Mouse (Mus musculus): Measurements from ENCODE around the gene Src. TPM values are rescaled to one million over a fixed set of nuclear protein-coding genes. Genes with fewer than 3 reads are reported as not detected.
"Not testable (repeated sequence)": the region's sequence is repeated elsewhere in the genome, so short reads cannot be mapped to it uniquely, and the experiment has no call there.

Gene Src
- total RNA-seq (2021) = 1 to 10 TPM; 3.4 to 4.9 TPM

DNA sequence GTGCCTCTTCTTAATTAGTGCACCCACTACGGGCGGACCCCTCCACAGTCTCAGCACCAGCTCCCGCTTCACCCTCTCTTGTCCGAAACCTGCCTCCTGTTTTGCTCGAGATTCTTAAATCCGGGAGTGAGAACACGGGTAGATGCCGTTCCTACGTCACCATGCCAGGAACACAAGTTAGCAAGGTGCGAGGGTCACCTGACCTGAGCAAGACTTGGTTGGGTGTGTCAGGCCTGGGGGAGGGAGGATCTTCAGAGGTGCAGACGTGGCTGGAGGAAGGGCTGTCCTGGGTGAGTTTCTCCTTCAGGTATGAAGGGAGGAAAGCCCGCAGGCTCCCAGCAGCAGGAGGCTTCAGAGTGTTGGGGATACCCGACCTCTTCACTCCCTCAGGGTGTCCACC, at the start of gene Src:
TSS of gene Src (plus strand) at position 239 of the 400 bp plus-strand sequence.
- DNase-seq = no peak
- intact Hi-C loops (cut with DNase I) = no loop called here

DNA sequence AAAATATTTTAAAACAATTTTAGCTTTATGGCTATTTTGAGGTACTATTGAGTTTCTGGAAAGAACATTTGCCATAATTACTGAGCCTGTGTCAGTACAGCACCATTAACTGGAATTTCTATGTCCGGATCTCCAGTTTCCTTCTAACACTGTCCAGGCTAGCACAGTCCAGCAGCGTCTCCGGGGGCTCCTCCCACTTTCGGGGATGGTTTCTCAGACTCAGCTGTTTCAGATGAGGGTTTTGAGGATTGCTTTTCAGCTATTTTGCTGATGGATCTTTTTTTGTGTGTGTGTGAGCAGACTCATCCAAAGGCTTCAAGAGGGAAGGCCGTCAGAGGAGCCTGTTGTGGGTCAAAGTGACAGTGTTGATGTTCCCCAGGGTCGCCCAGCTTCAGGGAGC, 46.5 kb upstream of the Src start:
- intact Hi-C loops (cut with DNase I) = no loop called here
- DNase-seq = no peak

DNA sequence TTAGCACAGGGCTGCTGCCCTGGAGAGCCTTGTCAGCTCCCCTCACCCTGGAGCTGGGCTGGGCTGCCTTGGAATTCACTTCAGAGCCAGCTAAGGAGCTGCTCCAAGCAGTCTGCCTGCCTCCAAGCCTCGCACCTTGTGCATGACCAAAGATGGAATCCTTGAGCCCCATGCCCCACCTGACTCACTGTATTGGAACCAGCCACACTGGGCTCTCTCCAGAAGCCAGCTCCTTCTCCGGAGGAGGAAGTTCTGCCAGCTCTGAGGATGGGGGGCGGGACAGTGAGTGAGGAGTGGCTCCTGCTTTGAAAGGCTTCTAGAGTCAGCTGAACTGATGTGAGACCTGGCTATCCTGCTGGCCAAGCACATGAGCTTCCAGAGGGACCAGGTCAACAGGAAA, 44.6 kb upstream of the Src start:
- peak; percentile 12 to 24 for DNase-seq

DNA sequence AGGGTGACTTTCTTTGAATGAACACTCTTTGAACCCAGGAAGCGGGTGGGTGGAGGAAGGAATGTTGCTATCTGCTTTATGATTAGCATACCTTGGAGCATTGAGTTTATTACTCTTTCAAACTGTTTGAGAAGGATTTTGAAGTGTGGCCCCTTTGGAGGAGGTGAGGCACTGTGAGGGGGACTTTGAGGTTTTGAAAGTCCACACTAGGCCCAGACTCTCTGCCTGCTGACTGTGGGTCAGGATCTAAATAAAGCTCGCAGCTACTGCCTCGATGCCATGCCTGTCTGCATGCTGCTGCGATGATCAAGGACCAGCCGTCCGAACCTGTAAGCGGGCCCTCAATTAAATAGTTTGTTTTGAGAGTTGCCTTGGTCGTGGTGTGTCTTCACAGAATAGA, 43.2 kb upstream of the Src start:
- intact Hi-C loops (cut with DNase I) = no loop called here
- no peak for DNase-seq

More for the DNA sequence above, 44.6 kb upstream of the Src start:
- intact Hi-C loops (cut with DNase I) = no loop called here

DNA sequence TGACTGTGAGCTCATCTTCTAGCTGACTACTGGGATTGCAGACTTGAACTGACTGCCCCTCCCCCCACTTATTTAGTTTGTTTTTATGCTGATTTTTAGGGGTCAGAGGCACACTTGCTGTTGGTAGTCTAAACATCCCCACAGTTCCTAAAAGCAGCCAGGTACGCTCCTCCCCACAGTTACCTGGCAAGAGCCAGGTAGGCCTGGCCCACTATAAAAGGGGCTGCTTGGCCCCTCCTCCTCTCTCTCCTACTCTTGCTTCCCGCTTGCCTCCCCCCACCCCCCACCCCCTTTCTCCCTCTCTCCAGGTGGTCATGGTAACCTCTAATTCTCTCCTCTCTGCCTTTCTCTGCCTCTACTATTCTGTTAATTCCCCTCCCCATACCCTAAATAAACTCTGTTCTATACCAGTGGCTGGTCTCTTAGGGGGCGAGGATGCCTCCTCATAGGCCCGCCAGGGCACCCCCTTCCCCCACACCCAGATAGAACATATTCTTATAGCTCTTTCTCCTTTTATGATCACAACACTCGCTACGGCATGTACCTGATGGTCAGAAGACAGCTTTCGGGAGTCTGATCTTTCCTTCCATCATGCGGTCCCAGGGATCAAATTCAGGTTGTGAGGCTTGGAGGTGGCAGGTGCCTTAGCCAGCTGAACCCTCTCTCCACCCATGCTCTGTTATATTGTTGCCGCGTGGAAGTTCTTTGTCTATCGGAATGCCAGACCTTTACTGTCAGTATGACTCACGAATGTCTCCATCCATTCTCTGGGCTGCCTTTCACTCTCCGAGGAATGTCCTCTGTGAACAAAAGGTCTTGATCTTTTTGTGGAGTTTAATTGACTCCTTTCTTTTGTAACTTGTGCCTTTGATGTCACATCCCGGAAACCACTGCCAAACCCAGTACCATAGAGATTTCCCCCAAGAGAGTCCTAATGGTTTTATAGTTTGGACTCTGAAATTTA, 42.2 kb upstream of the Src start:
- no peak for DNase-seq
- intact Hi-C loops (cut with DNase I) = no loop called here

DNA sequence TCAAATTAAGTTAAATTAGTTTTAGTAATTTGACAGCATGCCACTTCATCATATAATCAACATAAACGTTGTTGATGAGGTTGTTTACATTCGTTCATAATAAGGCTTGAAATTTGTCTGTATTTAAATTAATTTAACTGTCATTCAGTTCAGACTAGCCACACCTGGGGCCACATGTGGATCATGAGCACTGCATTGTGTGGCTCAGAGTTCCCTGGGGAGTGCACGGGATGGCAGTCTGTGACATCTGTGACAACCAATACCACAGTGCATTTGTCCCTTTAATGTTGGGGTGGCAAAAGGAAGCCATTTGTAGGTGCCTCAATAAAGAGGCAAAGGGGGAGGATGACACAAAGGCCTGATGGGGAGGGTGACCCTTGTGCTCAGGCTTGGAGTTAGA, 41.2 kb upstream of the Src start:
- intact Hi-C loops (cut with DNase I) = no loop called here
- DNase-seq = no peak

DNA sequence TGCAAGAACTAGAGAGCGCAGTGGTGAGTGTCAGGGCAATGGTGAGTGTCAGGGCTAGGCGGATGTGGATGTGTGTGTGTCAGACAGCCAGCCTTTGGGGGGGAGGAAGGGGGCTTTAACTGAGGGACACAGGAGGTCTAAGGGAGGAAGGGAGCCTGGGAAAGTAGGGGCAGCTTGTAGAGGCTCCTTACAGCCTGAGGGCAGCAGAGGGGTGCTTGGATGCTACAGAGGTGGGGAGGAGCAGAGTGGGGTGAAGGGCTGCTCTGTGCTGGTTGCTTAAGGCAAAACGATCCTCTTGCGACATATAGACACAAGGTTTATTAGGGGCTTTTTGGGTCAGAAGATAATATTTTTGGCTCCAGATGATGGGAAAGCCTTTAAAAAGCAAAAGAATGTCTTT, 33.4 kb upstream of the Src start:
- no peak for DNase-seq
- intact Hi-C loops (cut with DNase I) = no loop called here

DNA sequence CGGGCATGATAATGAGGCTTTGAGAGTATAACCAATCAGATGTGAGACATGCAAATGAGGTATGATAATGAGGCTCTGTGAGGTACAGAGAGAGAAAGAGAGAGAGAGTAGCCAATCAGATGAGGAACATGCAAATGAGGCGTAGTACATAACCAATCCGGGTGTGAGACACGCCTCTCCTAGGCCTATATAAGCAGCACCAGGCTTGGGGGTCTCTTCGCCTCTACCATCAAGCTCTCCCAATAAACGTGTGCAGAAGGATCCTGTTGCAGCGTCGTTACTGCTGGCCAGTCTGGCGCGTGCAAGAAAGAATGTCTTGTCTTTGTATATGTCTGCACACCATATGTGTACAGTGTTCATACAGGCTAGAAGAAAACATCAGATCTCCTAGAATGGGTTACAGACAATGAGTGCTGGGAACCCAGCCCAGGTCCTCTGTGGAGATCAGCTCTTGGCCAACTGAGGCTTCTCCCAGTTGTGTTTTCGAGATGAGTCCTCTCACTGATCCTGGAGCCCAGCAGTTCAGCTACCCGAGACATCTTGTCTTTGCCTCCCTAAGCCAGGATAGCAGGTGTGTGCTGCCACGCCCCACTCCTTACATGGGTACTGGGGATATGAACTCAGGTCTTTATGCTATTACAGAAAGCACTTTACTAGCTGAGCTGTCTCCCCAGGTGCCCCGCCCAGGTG, 29.2 kb upstream of the Src start:
- intact Hi-C loops (cut with DNase I); DNase-seq: not testable (repeated sequence)

DNA sequence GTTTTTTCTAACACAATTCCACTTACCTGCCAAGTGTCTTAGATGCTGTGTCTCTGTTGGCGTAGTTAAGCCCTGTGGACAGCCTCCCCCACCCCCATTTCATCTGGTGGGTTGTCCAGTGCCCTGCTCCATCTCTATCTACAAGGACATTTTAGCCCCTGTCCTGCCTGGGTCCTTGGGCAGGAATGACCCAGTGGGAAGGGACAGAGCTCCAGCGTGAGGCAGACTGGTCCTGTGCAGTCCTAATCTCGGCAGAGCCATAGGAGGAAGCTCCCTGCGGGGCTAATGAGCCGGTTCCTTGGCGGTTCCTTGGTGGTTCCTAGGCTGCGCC, 28.7 kb upstream of the Src start:
- intact Hi-C loops (cut with DNase I) = no loop called here
- DNase-seq = no peak

DNA sequence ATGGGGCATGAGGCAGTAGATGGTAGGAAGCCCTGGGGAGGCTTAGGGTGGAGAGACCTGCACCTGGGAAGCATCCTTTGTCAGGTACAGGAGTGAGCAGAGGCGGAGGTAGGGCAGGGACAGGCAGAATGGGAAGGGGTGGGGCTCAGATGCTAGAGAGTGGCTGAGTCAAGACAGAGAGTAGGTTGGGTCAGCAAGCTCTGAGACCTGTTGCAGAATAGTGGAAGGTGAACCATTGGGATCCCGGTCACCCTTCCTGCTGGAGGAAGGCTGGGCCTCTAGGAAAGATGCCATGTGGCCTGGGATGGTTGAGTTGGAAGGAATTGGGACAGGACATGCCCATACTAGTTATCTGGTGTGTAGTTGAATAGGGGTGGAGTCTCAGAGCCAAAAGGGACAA, 25.9 kb upstream of the Src start:
- intact Hi-C loops (cut with DNase I) = no loop called here
- no peak for DNase-seq

DNA sequence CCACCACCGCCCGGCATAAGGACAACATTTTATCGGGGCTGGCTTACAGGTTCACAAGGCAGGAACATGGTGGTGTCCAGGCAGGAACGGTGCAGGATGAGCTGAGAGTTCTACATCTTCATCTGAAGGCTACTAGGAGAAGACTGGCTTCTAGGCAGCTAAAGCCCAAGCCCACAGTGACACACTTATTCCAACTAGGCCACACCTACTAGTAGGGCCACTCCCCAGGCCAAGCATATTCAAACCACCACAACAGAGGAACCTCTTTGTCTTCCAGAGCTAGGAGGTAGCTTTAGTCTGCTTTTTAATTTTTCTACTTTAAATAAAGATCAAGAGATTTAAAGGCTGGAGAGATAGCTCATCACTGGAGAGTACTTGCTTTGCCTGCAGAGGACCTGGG, 24.7 kb upstream of the Src start:
- intact Hi-C loops (cut with DNase I) = no loop called here

DNA sequence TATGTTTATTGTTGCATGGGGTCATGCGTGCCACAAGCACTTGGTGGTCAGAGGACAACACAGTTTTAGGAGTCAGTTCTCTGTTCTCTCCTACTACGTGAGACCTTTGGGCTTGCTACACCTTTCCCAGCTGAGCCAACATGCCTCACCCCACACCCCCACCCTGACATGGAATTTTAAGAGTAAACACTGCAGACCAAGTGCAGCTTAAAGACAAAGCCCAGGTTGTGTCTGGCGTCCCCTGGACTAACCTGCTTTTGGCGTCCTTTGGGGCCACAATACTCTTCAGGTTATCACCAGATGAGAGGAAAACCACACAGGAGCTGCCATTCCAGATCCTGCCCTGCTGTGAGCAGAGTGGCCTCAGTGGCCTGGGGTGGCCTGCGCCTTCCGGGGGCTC, 23.4 kb upstream of the Src start:
- DNase-seq = no peak
- intact Hi-C loops (cut with DNase I) = no loop called here

More for the DNA sequence above, 24.7 kb upstream of the Src start:
- no peak for DNase-seq

DNA sequence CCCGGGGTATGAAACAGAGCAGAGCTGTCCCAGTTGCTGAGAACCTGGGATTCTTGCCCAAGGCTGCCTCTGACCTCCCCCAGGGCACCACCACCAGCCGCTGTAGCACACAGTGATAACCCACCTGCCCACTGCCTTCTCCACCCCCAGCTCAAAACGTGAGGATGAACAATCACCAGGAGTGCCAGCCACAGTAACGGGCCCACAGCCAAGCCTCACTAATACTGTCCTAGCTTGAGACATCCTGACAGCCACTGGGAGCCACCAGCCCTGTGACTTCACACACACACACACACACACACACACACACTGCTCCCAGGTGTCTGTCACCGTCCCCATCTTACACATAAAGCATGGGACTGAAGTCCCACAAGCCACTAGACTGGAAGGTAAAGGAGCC, 22.9 kb upstream of the Src start:
- intact Hi-C loops (cut with DNase I) = no loop called here
- DNase-seq = no peak

DNA sequence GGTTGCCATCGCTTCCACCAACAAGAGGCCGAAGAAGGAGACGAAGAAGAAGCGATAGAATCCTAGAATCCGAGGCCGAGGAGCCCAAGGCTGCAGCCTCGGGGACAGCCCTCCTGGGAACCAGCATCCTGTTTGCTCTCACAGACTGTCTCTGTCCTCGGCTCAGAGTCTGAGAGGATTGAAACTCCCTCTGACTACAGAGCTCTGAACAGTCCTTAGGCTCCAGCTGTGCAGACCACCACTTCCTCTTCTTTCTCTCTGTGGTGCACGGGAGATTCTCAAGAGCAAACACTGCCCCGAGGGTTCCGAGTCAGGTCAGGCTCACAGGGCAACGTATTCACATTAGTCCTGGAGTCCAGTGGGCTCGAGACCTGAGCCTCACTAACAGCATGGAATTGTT, 22.3 kb upstream of the Src start:
- intact Hi-C loops (cut with DNase I) = no loop called here
- no peak for DNase-seq

DNA sequence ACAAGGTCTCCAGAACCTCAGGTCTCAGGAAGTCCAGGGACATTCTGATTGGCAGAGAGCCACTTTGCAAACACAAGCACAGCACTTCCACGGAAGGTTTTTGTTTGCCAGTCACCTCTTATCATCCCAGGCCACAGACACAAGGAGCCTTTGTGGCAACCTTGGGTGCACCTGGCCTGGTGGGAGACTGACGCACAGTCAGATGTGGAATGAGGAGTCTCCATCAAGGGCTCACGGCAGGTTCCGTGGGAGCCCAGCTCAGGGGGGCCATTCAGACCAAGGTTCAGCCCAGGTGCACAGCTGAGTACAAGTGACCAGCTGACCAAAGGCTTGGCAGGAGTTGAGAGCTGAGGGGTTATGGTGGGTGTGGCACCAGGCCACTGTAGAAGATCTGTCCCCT, 20.9 kb upstream of the Src start:
- intact Hi-C loops (cut with DNase I) = no loop called here

DNA sequence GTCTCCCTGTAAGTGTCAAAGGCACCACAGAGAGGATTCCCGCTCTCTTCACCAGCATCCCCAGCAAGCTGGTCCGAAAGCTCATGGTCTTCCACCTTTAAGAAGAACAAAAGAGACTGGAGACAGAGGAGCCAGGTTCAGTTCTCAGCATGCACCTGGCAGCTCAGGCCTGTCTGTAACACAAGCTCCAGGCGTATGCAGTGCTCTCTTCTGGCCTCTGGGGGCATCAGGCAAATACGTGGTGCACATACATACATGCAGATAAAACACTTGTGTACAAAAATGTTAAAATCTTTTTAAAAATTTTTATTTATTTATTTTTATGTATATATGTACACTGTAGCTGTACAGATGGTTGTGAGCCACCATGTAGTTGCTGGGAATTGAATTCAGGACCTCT, 19.7 kb upstream of the Src start:
- DNase-seq = no peak
- intact Hi-C loops (cut with DNase I) = no loop called here

More for the DNA sequence above, 20.9 kb upstream of the Src start:
- no peak for DNase-seq

DNA sequence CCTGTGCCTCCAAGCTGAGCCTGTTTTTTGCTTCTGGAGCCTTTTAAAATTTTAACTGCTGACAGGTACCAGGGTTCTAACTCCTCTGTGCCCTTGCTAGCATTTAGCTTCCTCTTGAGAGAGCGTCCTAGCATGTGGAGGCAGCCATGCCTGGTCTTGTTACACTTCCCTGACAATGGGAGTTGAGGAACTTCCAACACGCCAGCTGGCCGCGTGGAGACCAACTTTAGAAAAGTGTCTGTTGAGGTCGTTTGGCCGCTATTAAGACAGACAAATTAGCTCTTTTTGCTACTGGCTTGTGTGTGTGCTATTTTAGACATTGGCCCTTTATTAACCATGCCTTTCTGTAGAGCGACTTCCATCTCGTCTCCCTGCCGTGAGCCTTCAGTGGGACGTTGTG, 18.4 kb upstream of the Src start:
- intact Hi-C loops (cut with DNase I) = no loop called here
- no peak for DNase-seq

DNA sequence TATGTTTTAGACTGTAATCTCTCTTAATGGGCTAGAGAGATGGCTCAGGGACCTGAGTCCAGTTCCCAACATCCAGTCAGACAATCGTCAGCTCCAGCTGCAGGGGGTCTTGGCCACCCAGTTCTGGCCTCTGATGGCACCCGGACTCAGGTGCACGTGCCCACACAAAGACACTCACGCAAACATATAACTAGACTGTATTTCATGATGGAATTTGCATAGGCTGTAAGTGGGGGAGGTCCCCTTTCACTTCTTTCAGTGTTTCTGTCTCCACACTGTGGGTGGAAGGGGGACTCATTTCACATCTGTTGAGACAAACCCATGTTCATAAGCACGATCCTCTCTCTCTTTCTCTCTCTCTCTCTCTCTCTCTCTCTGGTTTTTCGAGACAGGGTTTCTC, 17.8 kb upstream of the Src start:
- intact Hi-C loops (cut with DNase I) = no loop called here
- DNase-seq = no peak

DNA sequence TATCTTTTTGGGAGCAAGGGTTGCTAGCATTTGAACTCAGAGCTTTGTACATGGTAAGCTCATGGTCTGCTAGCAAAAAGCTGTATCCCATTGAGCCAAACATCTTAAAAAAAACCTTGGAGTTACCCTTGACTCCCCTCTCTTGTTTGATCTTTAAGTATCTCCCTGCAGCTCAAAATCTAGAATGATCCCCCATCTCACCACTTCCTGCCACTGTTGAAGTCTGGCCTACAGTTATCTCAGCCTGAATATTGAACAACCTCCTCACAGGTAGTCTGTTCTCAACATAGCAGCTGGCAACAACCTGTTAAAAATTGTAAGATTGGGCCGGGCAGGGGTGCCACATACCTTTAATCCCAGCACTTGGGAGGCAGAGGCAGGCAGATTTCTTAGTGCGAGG, 17.0 kb upstream of the Src start:
- DNase-seq = no peak
- intact Hi-C loops (cut with DNase I) = no loop called here

DNA sequence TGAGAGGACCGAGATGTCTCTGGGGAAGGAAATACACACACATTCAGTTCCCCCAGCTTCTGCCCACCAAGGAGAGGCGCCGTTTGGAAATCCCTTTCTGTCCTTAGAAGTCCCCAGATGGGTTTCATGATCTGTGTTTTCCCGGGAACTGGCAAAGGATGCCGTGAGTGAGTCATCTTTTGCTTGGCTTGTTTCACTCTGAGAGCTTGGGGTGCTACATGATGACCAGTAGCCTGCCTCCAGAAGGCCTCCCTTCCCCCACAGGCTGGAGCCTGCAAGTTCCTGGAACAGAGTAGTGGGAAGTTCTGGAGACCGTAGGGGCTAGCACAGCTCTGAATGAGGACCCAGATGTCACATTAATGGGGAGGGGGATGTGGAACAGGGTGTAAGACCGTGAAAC, 10.6 kb upstream of the Src start:
- DNase-seq = peak; percentile 61 to 63
- intact Hi-C loops (cut with DNase I) = no loop called here

DNA sequence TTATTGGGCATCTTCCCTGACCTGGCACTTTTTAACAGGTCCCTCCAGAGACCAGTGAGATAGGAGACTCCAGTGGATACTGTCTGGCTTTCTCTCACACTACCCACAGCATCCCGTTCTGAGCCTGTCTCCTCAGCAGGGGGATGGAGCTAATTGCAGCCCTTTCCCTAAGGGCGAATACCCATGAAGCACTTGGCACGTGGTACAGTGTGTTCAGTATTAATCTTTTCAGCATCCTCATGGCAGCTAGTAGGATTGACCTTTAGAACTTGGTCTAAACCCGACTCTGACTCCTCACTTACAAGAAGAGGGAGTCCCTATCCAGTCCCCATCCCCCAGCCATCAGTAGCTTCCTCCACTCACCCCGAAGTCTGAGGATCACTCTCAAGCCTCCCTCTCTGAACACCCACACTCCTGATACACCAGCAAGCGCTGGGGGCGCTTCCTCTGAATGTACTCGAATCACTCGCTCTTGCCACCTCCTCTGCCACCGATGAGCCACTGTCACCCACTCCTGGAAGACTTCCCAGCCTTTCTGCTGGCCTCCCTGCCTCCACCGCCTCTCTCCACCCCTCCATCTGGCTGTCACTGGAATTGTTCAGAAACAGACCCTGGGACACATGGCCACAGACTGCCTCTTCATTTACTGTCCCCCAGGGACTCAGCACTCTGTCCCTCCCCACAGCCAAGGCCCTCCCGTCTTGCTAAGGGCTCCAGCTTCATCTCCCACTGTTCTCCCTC, 8.3 kb upstream of the Src start:
- DNase-seq = no peak
- intact Hi-C loops (cut with DNase I) = no loop called here
